ENCODE assay signal across 26 mouse cellular contexts in the genomic region with DNA sequence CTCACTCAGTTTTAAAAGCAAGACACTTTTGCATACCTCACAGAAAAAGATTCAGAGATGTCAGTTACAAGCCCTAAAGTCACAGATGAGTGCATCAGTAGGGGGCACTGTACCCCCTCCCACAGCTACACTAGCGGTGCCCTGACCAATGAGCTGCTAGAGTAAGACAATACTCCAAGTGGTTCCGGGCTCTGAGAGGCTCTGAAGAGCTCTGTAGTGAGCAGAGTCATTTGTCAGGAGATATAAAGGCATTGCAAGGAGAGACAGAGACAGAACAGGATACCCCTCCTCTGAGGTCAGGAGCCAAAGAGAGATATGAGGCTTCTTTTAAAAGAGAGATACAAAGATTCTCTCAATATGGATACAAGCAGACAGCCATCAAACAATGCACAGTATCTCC.
DNase-seq lines count a peak whose midpoint lies in the region; ATAC-seq and TF ChIP-seq lines count a peak whose summit lies in the region.
"Had no signal": no experiment of that assay in that cellular context is flagged by ENCODE, and none has a peak within 500 bp of the region (broad histone marks: within the 10 kb centered on the region; RNA-seq: fewer than 3 reads in every experiment).

No protein-coding gene starts in this region.

- no peak for TF ChIP-seq CTCF in forebrain, postnatal 0 days (IDR thresholded peaks at IDR 0.05; ENCODE audit: low read depth)
- peak; percentile 20; the same call in 1 of the 2 replicates for TF ChIP-seq CTCF in midbrain, postnatal 0 days (IDR thresholded peaks at IDR 0.05)

- no peaks in the 10 kb centered on the region for H3K9me3 ChIP-seq in forebrain, postnatal 0 days (ENCODE audit: low read length)
- H3K9me3 ChIP-seq in forebrain, embryonic 11.5 days (ENCODE audit: control insufficient read depth, low read length), result no peaks in the 10 kb centered on the region
- H3K9me3 ChIP-seq in midbrain, postnatal 0 days (ENCODE audit: low read length), result no peaks in the 10 kb centered on the region
- no peaks in the 10 kb centered on the region for H3K9me3 ChIP-seq in midbrain, embryonic 14.5 days (ENCODE audit: control insufficient read depth, low read length)
- H3K9me3 ChIP-seq: heart, embryonic 10.5 days; heart, embryonic 15.5 days; hindbrain, embryonic 12.5 days; limb, embryonic 12.5 days; liver, embryonic 15.5 days; midbrain, embryonic 10.5 days; neural tube, embryonic 12.5 days had no signal

- no peak overlapping the region for H3K4me2 ChIP-seq in forebrain, postnatal 0 days (ENCODE audit: low read depth)
- no peak overlapping the region for H3K4me2 ChIP-seq in forebrain, embryonic 11.5 days (ENCODE audit: low read depth, low read length, severe bottlenecking)
- H3K4me2 ChIP-seq in midbrain, postnatal 0 days (ENCODE audit: low read depth, low read length, poor library complexity, severe bottlenecking), result no peak overlapping the region
- no peak overlapping the region for H3K4me2 ChIP-seq in midbrain, embryonic 14.5 days (ENCODE audit: low read length)
- H3K4me2 ChIP-seq: heart, embryonic 15.5 days; hindbrain, embryonic 12.5 days; limb, embryonic 12.5 days; liver, embryonic 15.5 days; lung, embryonic 14.5 days; neural tube, embryonic 12.5 days had no signal

- no peaks in the 10 kb centered on the region for H3K4me1 ChIP-seq in forebrain, postnatal 0 days (ENCODE audit: insufficient read depth)
- H3K4me1 ChIP-seq in forebrain, embryonic 11.5 days (replicated peaks; ENCODE audit: control insufficient read depth, insufficient read depth, low read length), result no peaks in the 10 kb centered on the region
- no peaks in the 10 kb centered on the region; the same call in 1 of the 2 replicates for H3K4me1 ChIP-seq in midbrain, postnatal 0 days (ENCODE audit: insufficient read depth, low read length)
- H3K4me1 ChIP-seq in midbrain, embryonic 14.5 days (ENCODE audit: control insufficient read depth, insufficient read depth, low read length), result no peaks in the 10 kb centered on the region
- H3K4me1 ChIP-seq: heart, embryonic 10.5 days; heart, embryonic 15.5 days; hindbrain, embryonic 12.5 days; limb, embryonic 12.5 days; liver, embryonic 15.5 days; midbrain, embryonic 10.5 days; neural tube, embryonic 12.5 days had no signal

- H3K9ac ChIP-seq in forebrain, postnatal 0 days, result no peak overlapping the region
- no peak overlapping the region for H3K9ac ChIP-seq in forebrain, embryonic 11.5 days (ENCODE audit: low read length)
- H3K9ac ChIP-seq in midbrain, postnatal 0 days (replicated peaks; ENCODE audit: low read length, poor library complexity, severe bottlenecking), result no peak overlapping the region
- no peak overlapping the region for H3K9ac ChIP-seq in midbrain, embryonic 14.5 days (replicated peaks; ENCODE audit: low read length)
- H3K9ac ChIP-seq: heart, embryonic 15.5 days; hindbrain, embryonic 12.5 days; limb, embryonic 12.5 days; liver, embryonic 15.5 days; lung, embryonic 14.5 days; neural tube, embryonic 12.5 days had no signal

- peak; percentile 34 to 39 for DNase-seq in cerebellum, postnatal 10 days
- DNase-seq in cerebellum, postnatal 36 days, result no peak
- no peak for DNase-seq in forebrain, postnatal 0 days
- no peak for DNase-seq in forebrain, embryonic 11.5 days (ENCODE audit: low spot score)
- DNase-seq in midbrain, postnatal 0 days (ENCODE audit: low spot score), result no peak
- DNase-seq in midbrain, embryonic 14.5 days, result no peak
- no peak for DNase-seq in gastrocnemius, postnatal 25 days
- no peak for DNase-seq in neural tube, embryonic 10.5 days (ENCODE audit: extremely low spot score, low spot score)
- DNase-seq: adrenal gland, adult 2 months; kidney, adult 8-10 months; kidney, postnatal 10 days; lung, embryonic 14.5 days; right cerebral cortex, adult 18-20 months; spleen, adult 18-20 months; thymus, postnatal 14 days had no signal

- H3K4me3 ChIP-seq in forebrain, postnatal 0 days (ENCODE audit: low read depth, low read length), result no peak overlapping the region
- no peak overlapping the region for H3K4me3 ChIP-seq in forebrain, embryonic 11.5 days (ENCODE audit: low read depth, low read length)
- no peak overlapping the region for H3K4me3 ChIP-seq in midbrain, postnatal 0 days (ENCODE audit: low read depth, low read length)
- no peak overlapping the region for H3K4me3 ChIP-seq in midbrain, embryonic 14.5 days (replicated peaks; ENCODE audit: low read depth, low read length)
- H3K4me3 ChIP-seq: erythroblast, embryonic 14.5 days; heart, embryonic 10.5 days; heart, embryonic 15.5 days; hindbrain, embryonic 12.5 days; limb, embryonic 12.5 days; liver, embryonic 15.5 days; midbrain, embryonic 10.5 days; neural tube, embryonic 12.5 days had no signal

- no peaks in the 10 kb centered on the region for H3K27me3 ChIP-seq in forebrain, postnatal 0 days (ENCODE audit: insufficient read depth, low read length)
- H3K27me3 ChIP-seq in forebrain, embryonic 11.5 days (ENCODE audit: control insufficient read depth, insufficient read depth, low read length), result no peaks in the 10 kb centered on the region
- H3K27me3 ChIP-seq in midbrain, postnatal 0 days (ENCODE audit: insufficient read depth, low read length), result no peaks in the 10 kb centered on the region
- no peaks in the 10 kb centered on the region for H3K27me3 ChIP-seq in midbrain, embryonic 14.5 days (ENCODE audit: control insufficient read depth, insufficient read depth, low read length)
- H3K27me3 ChIP-seq: heart, embryonic 15.5 days; hindbrain, embryonic 12.5 days; limb, embryonic 12.5 days; liver, embryonic 15.5 days; neural tube, embryonic 12.5 days had no signal

- no peak overlapping the region for H3K27ac ChIP-seq in forebrain, postnatal 0 days (ENCODE audit: low read depth, low read length)
- no peak overlapping the region for H3K27ac ChIP-seq in forebrain, embryonic 11.5 days (ENCODE audit: low read depth, low read length)
- no peak overlapping the region for H3K27ac ChIP-seq in midbrain, postnatal 0 days (ENCODE audit: low read depth, low read length)
- no peak overlapping the region for H3K27ac ChIP-seq in midbrain, embryonic 14.5 days (replicated peaks; ENCODE audit: low read depth, low read length)
- H3K27ac ChIP-seq: heart, embryonic 10.5 days; heart, embryonic 15.5 days; hindbrain, embryonic 12.5 days; limb, embryonic 12.5 days; liver, embryonic 15.5 days; midbrain, embryonic 10.5 days; neural tube, embryonic 12.5 days had no signal

- WGBS in forebrain, postnatal 0 days, result 41% methylated on average over 2 of the region's 2 CpGs
- 37% methylated on average over 2 of the region's 2 CpGs for WGBS in forebrain, embryonic 11.5 days
- WGBS in midbrain, postnatal 0 days, result 44% methylated on average over 2 of the region's 2 CpGs
- WGBS in midbrain, embryonic 14.5 days, result 29% methylated on average over 2 of the region's 2 CpGs

- H3K36me3 ChIP-seq in forebrain, postnatal 0 days (ENCODE audit: insufficient read depth), result no peaks in the 10 kb centered on the region
- no peaks in the 10 kb centered on the region for H3K36me3 ChIP-seq in forebrain, embryonic 11.5 days (ENCODE audit: control insufficient read depth, insufficient read depth, low read length)
- H3K36me3 ChIP-seq in midbrain, postnatal 0 days (ENCODE audit: insufficient read depth, low read length), result no peaks in the 10 kb centered on the region
- H3K36me3 ChIP-seq in midbrain, embryonic 14.5 days (ENCODE audit: control insufficient read depth, insufficient read depth, low read length), result no peaks in the 10 kb centered on the region
- H3K36me3 ChIP-seq: heart, embryonic 10.5 days; heart, embryonic 15.5 days; hindbrain, embryonic 12.5 days; limb, embryonic 12.5 days; liver, embryonic 15.5 days; midbrain, embryonic 10.5 days; neural tube, embryonic 12.5 days had no signal

- peak; percentile 39; the same call in 1 of the 2 replicates for ATAC-seq in forebrain, postnatal 0 days
- ATAC-seq in forebrain, embryonic 11.5 days (replicated peaks; ENCODE audit: low FRiP score), result no peak
- no peak for ATAC-seq in midbrain, postnatal 0 days (ENCODE audit: low FRiP score)
- ATAC-seq in midbrain, embryonic 14.5 days (ENCODE audit: low FRiP score, low TSS enrichment), result no peak
- ATAC-seq: activated CD4-positive, CD25-positive, alpha-beta regulatory T cell, adult 4 months; forebrain, embryonic 16.5 days; intestine, embryonic 16.5 days had no signal

Comparison
In these comparisons a context has a peak if more than half of its experiments do, and no peak if none do; other contexts are left out.
1. DNase-seq: peak in cerebellum, postnatal 10 days (2 of 2); none in cerebellum, postnatal 36 days (0 of 2), forebrain, postnatal 0 days (single experiment), forebrain, embryonic 11.5 days (single experiment), midbrain, postnatal 0 days (single experiment), midbrain, embryonic 14.5 days (single experiment), gastrocnemius, postnatal 25 days (single experiment) and neural tube, embryonic 10.5 days (single experiment).